Mouse (Mus musculus): ENCODE data around the gene Gm5741.

- TF ChIP-seq GATA1 (IDR thresholded peaks at IDR 0.05; ENCODE audit: borderline replicate concordance, low read length), result no peak
- no peak for TF ChIP-seq CTCF (IDR thresholded peaks at IDR 0.05; ENCODE audit: low read depth, low read length)
- no peak for TF ChIP-seq GATA2 (IDR thresholded peaks at IDR 0.05; ENCODE audit: borderline replicate concordance, low read depth, low read length)
- TF ChIP-seq POLR2AphosphoS5 (IDR thresholded peaks at IDR 0.05; ENCODE audit: insufficient replicate concordance, low read depth, low read length), result no peak
- TF ChIP-seq TAL1 (conservative IDR thresholded peaks at IDR 0.05; ENCODE audit: low read depth, low read length), result no peak
Measured at GRCm38 (mm10) chr8:85027922-85028321, 39.9 kb downstream of the Gm5741 start.

All from G1E (cell line).